Mouse (Mus musculus) embryo, embryonic 10.5 days (tissue): Measurements from ENCODE around the gene Tln1.

ENCODE experiments used
- DNase-seq: peaks from one replicate; pipeline ENCODE4 v3.0.0-alpha.2; 2015; ENCODE audit warnings: low spot score

Gene Tln1

GRCm38 (mm10) chr4:43547160-43547559 is 15.3 kb downstream of the Tln1 start:
- no peak for DNase-seq

- DNase-seq, result no peak
These were observed 16.0 kb downstream of the Tln1 start for GRCm38 (mm10) chr4:43546375-43547047.

- DNase-seq, result no peak
These were observed 20.4 kb downstream of the Tln1 start for GRCm38 (mm10) chr4:43542044-43542443.

- no peak for DNase-seq
These were observed 26.5 kb downstream of the Tln1 start for GRCm38 (mm10) chr4:43536031-43536430.

- no peak for DNase-seq
These were observed 26.9 kb downstream of the Tln1 start for GRCm38 (mm10) chr4:43535628-43536027.

GRCm38 (mm10) chr4:43533270-43533669 is 29.2 kb downstream of the Tln1 start:
- no peak for DNase-seq

GRCm38 (mm10) chr4:43530581-43530980 is 31.9 kb downstream of the Tln1 start:
- DNase-seq, result peak; percentile 81

GRCm38 (mm10) chr4:43530081-43530501 is 32.4 kb downstream of the Tln1 start:
- DNase-seq, result no peak

GRCm38 (mm10) chr4:43528487-43528886 is 34.0 kb downstream of the Tln1 start:
- no peak for DNase-seq

GRCm38 (mm10) chr4:43527880-43528279 is 34.6 kb downstream of the Tln1 start:
- no peak for DNase-seq

- DNase-seq, result peak; percentile 95
These were observed 42.5 kb downstream of the Tln1 start for GRCm38 (mm10) chr4:43519956-43520355.

- peak; percentile 65 for DNase-seq
These were observed 42.9 kb downstream of the Tln1 start for GRCm38 (mm10) chr4:43519551-43519950.

- no peak for DNase-seq
These were observed 46.5 kb downstream of the Tln1 start for GRCm38 (mm10) chr4:43515764-43516708.

- no peak for DNase-seq
These were observed 48.7 kb downstream of the Tln1 start for GRCm38 (mm10) chr4:43513791-43514190.

- DNase-seq, result no peak
These were observed 49.2 kb downstream of the Tln1 start for GRCm38 (mm10) chr4:43513300-43513699.

- no peak for DNase-seq
These were observed 49.8 kb downstream of the Tln1 start for GRCm38 (mm10) chr4:43512653-43513052.

GRCm38 (mm10) chr4:43511675-43512454 is 50.6 kb downstream of the Tln1 start:
- DNase-seq, result no peak

GRCm38 (mm10) chr4:43509109-43509508 is 53.4 kb downstream of the Tln1 start:
- DNase-seq, result no peak

GRCm38 (mm10) chr4:43508666-43508997 is 53.9 kb downstream of the Tln1 start:
- peak; percentile 67 for DNase-seq

GRCm38 (mm10) chr4:43507938-43508665 is 54.4 kb downstream of the Tln1 start:
- DNase-seq, result no peak

- no peak for DNase-seq
These were observed 55.8 kb downstream of the Tln1 start, which contains the start of gene Car9 for GRCm38 (mm10) chr4:43506536-43507185. Car9 (plus strand) TSS chr4:43506966.
